Mouse (Mus musculus) Patski (cell line): ENCODE results near the gene Mmp24. TPM values are rescaled to one million over a fixed set of nuclear protein-coding genes. Genes with fewer than 3 reads are reported as not detected.
"Not testable (repeated sequence)": the region's sequence is repeated elsewhere in the genome, so short reads cannot be mapped to it uniquely, and the experiment has no call there.

Experiments
- ATAC-seq: fragments of 100-300 bp; one replicate; pipeline ENCODE4 v1.8.0; 2021
- CTCF ChIA-PET: fragments of 350-600 bp; sonication (Branson Sonifier 250); formaldehyde crosslinking; loops from one replicate; lab custom pipeline; 2022; ENCODE audit warnings: inconsistent platforms; lab: Charles Lee
- POLR2A ChIA-PET: fragments of 350-600 bp; sonication (Branson Sonifier 250); formaldehyde crosslinking; loops from one replicate; lab custom pipeline; 2022; ENCODE audit warnings: antibody characterized with exemption, inconsistent platforms; lab: Charles Lee
- DNase-seq: peaks from one replicate; pipeline ENCODE4 v3.0.0-alpha.2; 2011; ENCODE audit warnings: low read depth, low spot score
- H3K27me3 ChIP-seq: fragments of 371-371 bp; one replicate; pipeline ENCODE4 v1.5.1; 2021
- CTCF ChIP-seq: fragments of 100-300 bp; IDR thresholded peaks from one replicate; pipeline ENCODE4 v1.5.1; 2021
- in situ Hi-C: fragments of 300-500 bp; cut with MboI; formaldehyde crosslinking; loops from 3 replicates; pipeline ENCODE4 v1.11.1; 2018; ENCODE audit warnings: low pct_unique_long_range_greater_than_20kb, mixed read lengths
- polyA plus RNA-seq: library from polyadenylated mRNA; unstranded; gene quantifications from one replicate; pipeline ENCODE4 v1.2.3, GENCODE M21; 2021

The Mmp24 gene
- polyA plus RNA-seq = 0.05 TPM

DNA sequence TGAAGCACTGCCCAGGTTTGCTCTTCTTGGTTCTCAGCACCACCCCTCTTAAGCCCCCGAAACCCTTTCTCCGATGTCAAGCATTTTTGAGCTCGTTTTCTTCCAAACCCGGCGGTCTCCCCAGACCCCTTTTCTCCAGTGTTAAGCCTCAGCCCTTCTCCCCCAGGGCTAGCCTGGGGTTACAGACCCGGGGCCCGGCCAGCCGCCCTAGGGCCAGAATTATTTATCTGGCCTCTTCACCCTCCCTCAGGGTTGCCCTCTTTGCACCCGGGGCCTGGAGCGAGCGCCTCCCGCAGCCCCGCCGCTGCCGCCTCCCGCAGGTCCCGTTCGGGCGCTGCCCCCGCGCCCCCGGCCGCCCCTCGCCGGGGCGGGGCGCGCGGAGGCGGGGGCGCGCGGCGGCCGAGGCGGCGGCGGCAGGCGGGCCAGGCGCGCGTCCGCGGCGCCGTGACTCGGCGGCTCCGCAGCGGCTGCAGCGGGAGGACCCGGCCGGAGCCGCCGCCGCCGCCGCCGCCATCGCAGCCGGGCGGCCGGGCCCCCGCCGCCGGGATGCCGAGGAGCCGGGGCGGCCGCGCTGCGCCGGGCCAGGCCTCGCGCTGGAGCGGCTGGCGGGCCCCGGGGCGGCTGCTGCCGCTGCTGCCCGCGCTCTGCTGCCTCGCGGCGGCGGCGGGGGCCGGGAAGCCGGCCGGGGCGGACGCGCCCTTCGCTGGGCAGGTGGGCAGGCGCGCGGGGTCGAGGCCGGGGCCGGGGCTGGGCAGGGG lies at the start of gene Mmp24:
Mmp24 (plus strand) TSS at position 416 of the 758 bp plus-strand sequence.
- TF ChIP-seq CTCF = no peak
- CTCF ChIA-PET = no interaction called here
- in situ Hi-C loops = loop anchor here (5.0 kb wide), 1 partner anchor 37 kb away; no protein-coding TSS in a partner anchor
- ATAC-seq = peak; percentile 17
- POLR2A ChIA-PET = no interaction called here
- H3K27me3 ChIP-seq = peaks cover 46% of the 10 kb centered on the region
- no peak for DNase-seq

DNA sequence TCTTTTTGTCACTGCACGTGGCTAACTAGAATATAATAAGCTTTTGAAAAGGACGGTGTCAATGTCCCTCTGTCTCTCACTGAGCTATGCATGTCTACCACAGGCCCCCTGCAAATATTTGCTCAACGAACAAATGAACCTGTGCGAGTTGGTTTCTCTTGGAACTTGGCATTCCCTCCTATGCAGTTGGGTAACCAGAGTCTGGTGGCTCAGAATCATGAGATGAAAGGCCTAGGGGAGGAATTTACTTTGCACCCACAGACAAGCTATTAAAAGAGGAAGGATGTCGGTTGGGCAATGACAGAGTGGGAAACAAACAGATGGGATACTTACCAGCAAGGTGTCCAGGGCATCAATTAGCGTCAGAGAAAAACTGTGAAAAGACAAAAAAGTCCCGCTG lies 48.8 kb upstream of the Mmp24 start:
- DNase-seq (no peak), ATAC-seq (no peak)
- ChIA-PET CTCF (interaction anchor here (1.3 kb wide), 1 partner anchor 30 kb away, joined by 3 read pairs; no protein-coding TSS in a partner anchor), POLR2A (interaction anchor here (0.6 kb wide), 1 partner anchor 8 kb away, joined by 4 read pairs; no protein-coding TSS in a partner anchor)
- H3K27me3 ChIP-seq = no peaks in the 10 kb centered on the region
- no peak for TF ChIP-seq CTCF
- in situ Hi-C loops = no loop called here

DNA sequence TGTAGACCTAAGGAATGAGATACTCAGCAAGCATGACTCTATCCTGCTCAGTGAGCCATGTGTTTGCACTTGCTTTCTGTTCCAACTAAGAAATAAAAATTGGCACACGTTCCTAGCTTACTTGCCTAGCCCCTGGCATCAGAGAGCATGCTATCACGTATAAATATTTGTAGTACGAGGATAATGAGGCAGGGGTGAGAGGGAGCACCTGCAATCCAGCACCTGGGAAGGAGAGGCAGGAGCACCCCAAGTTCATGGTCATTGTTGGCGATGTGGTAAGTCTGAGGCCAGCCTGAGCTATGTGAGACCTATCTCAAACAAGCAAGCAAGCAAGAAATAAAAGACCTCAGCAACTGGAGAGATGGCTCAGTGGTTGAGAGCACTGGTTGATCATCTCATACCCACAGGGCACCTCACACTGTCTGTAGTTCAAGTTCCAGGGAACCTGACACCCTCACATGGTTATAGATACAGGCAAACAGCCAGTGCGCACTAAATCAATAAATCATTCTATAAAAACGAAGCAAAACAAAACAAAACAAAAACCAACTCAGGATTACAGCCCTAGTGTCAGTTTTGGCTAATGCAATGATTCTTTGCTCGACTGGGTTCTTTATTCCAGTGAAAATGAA lies 47.3 kb upstream of the Mmp24 start:
- ChIA-PET CTCF (interaction anchor here (0.8 to 1.2 kb wide), 2 partner anchors 28 to 32 kb away, joined by 3 read pairs; no protein-coding TSS in a partner anchor), POLR2A (interaction anchor here (0.8 kb wide), 1 partner anchor 238 kb away, joined by 3 read pairs; no protein-coding TSS in a partner anchor)
- no peak for TF ChIP-seq CTCF
- peaks cover 6% of the 10 kb centered on the region for H3K27me3 ChIP-seq
- ATAC-seq (no peak), DNase-seq (no peak)
- in situ Hi-C loops = no loop called here

DNA sequence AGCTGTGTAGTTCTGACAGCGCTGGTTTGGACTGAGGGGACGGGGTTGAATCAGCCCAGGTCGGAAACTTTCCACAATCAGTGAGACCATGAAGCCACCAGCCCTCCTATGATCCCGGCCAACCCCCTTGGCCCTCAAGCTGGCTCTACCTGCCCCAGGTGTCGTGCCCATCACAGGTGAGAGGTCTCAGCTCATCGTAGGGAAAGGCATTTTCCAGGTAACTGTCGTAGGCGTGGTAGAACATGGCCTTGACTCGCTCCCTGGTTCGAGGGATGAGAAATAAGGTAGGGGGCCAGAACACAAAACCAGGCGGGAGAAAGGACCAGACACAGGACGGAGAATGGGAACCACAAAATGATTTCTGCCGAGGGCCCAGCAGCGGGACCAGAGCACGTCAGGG lies 46.4 kb upstream of the Mmp24 start:
- no peak for TF ChIP-seq CTCF
- H3K27me3 ChIP-seq = peaks cover 6% of the 10 kb centered on the region
- DNase-seq (no peak), ATAC-seq (no peak)
- ChIA-PET POLR2A (interaction anchor here (0.8 to 1.1 kb wide), 2 partner anchors 14 to 237 kb away, joined by 3 read pairs; no protein-coding TSS in a partner anchor), CTCF (interaction anchor here (0.8 to 1.1 kb wide), 2 partner anchors 31 to 33 kb away, joined by 3 to 5 read pairs; no protein-coding TSS in a partner anchor)
- in situ Hi-C loops = no loop called here

DNA sequence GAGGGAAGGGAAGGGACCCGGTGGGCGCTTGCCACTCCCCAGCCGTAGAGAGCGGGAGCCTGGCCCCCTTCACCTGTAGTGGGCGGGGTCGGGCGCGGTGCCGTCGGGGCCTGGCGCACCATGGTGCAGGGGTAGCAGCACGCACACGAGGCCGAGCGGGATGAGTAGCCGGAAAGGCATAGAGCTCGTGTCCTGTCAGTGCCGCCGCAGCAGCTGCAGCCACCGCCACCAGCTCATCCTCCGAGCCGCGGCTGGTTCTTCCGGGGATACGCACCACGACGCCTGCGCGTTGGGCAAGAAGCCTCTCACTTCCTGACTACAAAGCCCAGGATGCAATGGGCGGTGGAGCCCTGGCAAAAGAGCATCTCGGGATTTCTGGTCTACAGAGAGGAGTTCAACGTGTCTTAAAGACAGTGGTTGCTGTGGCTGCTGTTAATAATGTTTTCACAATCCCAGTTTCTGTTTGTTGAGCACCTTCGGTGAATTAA lies 45.9 kb upstream of the Mmp24 start, which contains the start of gene Edem2:
Edem2 (minus strand) TSS at position 318 of the 488 bp plus-strand sequence.
- TF ChIP-seq CTCF = no peak
- POLR2A ChIA-PET = interaction anchor here (1.1 kb wide), 1 partner anchor 14 kb away, joined by 3 read pairs; no protein-coding TSS in a partner anchor
- DNase-seq (peak; percentile 50), ATAC-seq (peak; percentile 87)
- CTCF ChIA-PET = interaction anchor here (1.1 kb wide), 1 partner anchor 33 kb away, joined by 5 read pairs; no protein-coding TSS in a partner anchor
- in situ Hi-C loops = no loop called here
- peaks cover 6% of the 10 kb centered on the region for H3K27me3 ChIP-seq

DNA sequence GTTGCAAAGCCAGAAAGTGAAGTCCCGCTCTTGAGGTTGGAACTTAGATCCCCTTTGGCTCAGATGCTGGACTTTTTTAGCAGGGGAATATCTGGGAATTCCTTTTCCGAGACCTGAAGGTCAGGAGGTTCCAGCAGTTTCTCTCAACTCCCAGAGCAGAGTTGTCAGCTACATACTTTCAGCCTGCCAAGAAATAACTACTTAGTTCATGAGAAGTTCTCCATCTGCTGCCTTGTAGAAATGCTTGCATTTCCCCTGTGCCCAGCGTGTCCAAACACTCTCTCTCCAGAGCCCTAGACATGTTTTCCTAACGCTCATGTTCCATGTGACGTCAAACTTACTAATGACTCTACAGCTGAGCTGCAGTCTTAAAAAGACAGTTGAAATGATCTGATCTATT lies 40.1 kb upstream of the Mmp24 start:
- POLR2A ChIA-PET = no interaction called here
- in situ Hi-C loops = no loop called here

DNA sequence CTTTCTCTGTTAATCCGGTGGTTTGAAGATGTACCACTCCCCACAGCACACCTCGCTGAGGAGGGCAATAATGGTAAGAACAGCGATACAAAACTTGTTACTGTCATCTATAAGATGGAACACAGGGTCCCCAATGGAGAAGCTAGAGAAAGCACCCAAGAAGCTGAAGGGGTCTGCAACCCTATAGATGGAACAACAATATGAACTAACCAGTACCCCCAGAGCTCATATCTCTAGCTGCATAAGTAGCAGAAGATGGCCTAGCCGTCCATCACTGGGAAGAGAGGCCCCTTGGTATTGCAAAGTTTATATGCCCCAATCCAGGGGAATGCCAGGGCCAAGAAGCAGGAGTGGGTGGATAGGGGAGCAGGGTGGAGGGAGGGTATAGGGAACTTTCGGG lies 39.4 kb upstream of the Mmp24 start, which contains the start of gene Gm17581:
Gm17581 (minus strand) TSS at position 101 of the 400 bp plus-strand sequence.
- POLR2A ChIA-PET, H3K27me3 ChIP-seq, ATAC-seq, DNase-seq, in situ Hi-C loops: not testable (repeated sequence)
- CTCF ChIA-PET = interaction anchor here (1.1 kb wide), 1 partner anchor 14 kb away, joined by 3 read pairs; no protein-coding TSS in a partner anchor

More for the DNA sequence above, 40.1 kb upstream of the Mmp24 start:
- CTCF ChIA-PET = interaction anchor here (1.1 kb wide), 1 partner anchor 14 kb away, joined by 3 read pairs; no protein-coding TSS in a partner anchor
- DNase-seq (no peak), ATAC-seq (no peak)
- peaks cover 6% of the 10 kb centered on the region for H3K27me3 ChIP-seq
- TF ChIP-seq CTCF = no peak

DNA sequence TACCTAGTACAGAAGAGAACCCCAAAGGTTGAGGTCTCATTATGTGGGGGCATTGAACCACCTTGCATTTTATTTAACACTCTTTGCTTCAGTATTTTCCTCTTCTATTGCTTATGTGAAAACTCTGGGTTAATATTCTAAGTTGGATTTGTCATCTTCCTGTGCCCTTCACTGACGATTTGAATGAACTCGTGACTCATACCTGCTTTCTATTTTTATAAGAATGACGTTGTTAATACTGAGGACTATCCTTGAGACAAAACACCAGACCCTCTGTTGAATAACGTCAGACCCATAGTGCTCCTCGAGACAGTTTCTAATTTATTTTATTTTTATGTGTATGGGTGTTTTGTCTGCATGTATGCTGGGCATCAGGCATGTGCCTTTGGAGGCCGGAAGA lies 38.2 kb upstream of the Mmp24 start:
- no peak for DNase-seq
- CTCF ChIA-PET = no interaction called here
- POLR2A ChIA-PET = no interaction called here

DNA sequence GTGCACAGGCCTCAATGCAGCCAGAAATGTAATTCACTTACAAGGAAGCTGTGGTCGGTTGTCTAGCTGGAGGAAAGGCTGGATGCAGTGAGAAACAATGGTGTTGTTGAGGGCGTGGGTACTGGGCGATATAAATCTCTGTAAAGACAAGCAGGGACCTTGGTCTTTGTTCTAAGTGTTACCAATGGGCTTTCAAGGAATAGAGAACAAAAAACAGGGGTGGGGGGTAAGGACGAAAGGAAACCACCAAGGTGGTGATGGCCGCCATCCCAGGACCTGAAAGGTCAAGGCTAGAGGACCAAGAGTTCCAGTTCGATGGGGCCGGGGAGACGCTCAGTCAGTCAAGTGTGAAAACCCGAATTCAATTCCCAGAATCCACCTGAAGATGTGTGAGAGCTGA lies 37.3 kb upstream of the Mmp24 start:
- ChIA-PET CTCF (interaction anchor here (1.3 kb wide), 1 partner anchor 64 kb away, joined by 3 read pairs; no protein-coding TSS in a partner anchor), POLR2A (no interaction called here)
- DNase-seq (no peak), ATAC-seq (no peak)
- H3K27me3 ChIP-seq = no peaks in the 10 kb centered on the region
- in situ Hi-C loops = no loop called here
- TF ChIP-seq CTCF = no peak

More for the DNA sequence above, 38.2 kb upstream of the Mmp24 start:
- peaks cover 2% of the 10 kb centered on the region for H3K27me3 ChIP-seq
- TF ChIP-seq CTCF = no peak
- in situ Hi-C loops = no loop called here
- no peak for ATAC-seq

DNA sequence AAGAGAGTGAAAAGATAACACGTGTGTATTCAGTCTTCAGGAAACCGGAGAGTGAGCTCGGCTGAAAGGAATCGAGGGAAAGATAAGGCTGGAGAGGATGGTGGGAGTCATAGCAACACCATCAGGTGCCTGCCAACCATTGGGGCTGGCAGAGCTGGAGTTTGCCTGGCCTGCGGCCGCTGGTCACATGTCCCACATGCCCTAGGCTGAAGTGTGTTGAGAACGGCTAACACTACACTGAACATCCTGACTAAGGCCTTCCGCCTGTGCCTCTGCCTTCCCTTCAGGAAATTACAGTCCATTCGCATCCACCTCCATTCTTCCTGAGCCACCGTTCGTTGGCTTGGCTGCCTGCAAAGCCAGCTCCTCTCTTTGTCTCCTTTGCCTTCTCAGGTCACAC lies 32.9 kb upstream of the Mmp24 start:
- in situ Hi-C loops = no loop called here
- ATAC-seq = no peak
- ChIA-PET POLR2A (interaction anchor here (0.8 kb wide), 1 partner anchor 13 kb away, joined by 3 read pairs; the partner anchor contains the start of gene Edem2), CTCF (interaction anchor here (1.4 kb wide), 1 partner anchor 9 kb away, joined by 3 read pairs; the partner anchor contains the start of gene Procr)
- DNase-seq = no peak
- no peak for TF ChIP-seq CTCF
- no peaks in the 10 kb centered on the region for H3K27me3 ChIP-seq
